Mouse (Mus musculus) liver (tissue): ENCODE measurements around the gene Ccr8.

Source experiments
- DNase-seq: peaks from one replicate; pipeline ENCODE4 v3.0.0-alpha.2; 2020; ENCODE audit warnings: mixed read lengths

Gene Ccr8

DNA sequence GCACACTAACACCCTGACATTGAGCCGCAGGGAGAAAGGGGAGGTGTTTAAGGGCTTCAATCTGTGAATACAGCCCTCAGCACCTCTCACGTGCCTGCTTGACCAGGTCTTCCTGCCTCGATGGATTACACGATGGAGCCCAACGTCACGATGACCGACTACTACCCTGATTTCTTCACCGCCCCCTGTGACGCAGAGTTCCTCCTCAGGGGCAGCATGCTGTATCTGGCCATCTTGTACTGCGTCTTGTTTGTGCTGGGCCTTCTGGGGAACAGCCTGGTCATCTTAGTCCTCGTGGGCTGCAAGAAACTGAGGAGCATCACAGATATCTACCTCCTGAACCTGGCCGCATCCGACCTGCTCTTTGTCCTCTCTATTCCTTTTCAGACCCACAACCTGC is 1.8 kb downstream of the Ccr8 start:
- DNase-seq: no peak

DNA sequence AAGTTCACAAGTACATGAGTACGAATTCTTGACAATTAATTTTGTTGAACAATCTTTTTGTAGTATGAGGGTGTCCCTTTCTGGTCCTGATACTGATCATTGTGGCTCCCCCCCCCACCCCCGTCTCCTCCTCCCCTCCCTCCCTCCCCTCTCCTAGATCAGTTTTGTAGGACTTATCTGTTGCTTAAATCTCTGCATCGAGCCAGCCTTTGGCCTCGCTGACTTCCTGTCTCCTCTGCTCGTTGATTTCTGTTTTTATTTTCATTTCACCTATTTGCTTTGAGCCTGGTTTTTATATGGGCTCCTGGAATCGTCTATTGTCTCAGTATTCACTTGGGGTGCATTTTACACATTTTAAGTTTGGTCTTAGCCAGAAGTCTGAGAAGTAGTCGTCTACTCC is 4.0 kb downstream of the Ccr8 start:
- no peak for DNase-seq

DNA sequence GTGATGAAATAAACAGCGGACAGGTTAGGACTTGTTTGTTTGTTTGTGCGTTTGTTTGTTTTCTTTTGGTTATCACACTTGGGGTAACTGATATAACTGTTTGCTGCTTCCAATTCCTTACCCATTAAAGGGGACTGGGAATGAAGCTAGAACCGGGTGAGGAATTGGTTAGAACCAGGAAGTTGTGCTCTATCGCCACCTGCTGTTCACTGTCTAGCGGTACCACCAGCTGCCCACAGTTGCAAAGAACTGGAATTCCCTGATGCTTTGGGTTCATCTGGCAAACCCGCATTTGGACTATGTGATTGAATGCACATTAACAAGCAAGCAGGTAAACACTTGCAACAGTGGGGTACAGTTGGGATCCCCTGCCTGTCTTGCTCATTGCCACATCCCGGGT is 6.8 kb downstream of the Ccr8 start:
- DNase-seq: peak; percentile 66

DNA sequence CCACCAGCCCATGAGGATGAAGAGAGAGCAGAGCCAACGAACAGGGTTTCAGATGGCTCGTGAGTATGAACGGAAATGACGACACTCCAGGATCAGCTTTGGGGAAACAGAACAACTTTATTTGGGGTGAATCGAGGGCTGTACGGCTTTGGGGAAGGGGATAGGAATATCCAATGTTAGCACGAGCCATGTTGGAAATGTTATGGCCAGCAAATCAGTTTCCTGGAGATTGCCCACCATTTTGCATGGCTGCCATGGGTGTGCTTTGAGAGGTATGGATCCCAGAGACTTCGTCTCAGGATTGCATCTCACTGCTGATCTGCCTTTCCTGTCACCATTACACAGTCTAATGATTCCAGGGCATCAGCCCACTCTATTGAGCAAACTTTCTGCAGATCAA is 7.4 kb downstream of the Ccr8 start:
- no peak for DNase-seq

DNA sequence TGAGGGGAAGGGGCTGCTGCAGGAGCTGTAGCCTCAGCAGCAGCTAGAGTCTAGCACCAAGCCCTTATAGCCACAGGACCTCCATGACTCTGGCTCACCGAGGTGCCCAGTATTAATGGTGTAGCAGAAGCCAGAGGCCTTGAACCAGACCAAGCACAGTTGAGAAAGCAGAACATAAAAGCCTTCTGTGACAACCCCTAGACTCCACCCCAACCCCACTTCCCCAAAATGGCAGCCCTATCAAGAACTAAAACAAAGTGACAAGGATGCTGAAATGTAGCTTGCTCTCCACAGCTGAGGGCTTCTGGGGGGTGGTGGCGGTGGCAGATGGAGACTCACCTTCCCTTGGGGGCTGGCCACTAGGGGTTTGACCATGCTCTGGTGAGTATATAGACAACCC is 9.3 kb downstream of the Ccr8 start:
- DNase-seq: no peak

DNA sequence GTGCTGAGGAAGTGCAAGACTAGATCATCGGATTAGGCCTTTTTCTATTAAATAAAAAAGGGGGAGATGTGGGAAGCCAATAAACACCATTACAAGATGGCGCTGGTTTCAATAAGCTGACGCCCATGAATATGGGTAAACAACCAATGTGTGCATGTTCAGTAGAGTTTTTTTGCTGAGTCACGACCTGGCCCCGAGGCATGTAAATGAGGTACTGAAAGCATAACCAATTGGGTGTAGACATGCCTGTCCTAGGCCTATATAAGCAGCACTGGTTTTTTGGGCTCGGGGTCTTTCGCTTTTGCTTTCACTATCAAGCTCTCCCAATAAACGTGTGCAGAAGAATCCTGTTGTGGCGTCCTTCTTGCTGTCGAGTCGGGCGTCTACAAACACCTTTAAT is 17.0 kb downstream of the Ccr8 start:
- DNase-seq: peak; percentile 40

DNA sequence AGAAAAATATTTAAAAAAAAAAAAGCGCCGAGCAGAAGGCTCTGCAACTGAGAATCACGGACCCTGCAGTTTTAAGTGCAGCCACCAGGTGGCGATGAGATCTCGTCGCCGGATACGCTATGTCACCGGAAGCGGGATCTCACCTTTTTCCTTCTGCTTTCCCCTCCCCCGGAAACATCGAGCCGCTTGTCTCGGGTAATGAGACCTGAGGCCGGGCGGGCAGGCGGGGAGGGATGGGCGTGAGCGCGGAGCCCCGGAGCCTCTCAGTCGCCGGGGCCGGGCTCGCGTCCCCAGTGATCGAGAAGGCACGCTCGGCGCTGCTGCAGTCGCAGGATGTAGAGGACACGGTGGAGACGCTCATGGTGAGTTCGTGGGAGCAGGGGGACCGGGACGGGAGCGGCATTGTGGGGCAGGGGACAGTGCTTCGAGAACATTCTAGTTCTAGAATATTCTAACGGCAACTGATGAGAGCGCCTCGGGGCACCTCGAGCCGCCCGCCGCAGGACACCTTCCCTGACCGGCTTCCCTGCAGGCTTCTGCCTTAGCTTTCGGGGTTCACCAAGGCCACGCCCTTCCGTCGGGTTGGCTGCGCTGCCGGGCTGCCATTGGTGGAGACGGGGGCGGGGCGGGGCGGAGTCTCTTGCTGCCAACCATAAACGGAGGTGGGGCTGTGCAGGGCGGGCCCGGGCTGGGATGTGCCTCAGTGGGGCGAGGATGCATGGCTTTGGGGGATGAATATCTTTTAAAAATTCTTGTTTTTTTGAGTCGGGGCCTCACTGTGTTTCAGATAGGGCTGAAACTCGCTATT is 18.5 kb downstream of the Ccr8 start, which contains the start of gene Slc25a38:
Gene Slc25a38, plus strand, starts transcription at position 164 of the 808 bp plus-strand sequence.
- peak; percentile 100 for DNase-seq

DNA sequence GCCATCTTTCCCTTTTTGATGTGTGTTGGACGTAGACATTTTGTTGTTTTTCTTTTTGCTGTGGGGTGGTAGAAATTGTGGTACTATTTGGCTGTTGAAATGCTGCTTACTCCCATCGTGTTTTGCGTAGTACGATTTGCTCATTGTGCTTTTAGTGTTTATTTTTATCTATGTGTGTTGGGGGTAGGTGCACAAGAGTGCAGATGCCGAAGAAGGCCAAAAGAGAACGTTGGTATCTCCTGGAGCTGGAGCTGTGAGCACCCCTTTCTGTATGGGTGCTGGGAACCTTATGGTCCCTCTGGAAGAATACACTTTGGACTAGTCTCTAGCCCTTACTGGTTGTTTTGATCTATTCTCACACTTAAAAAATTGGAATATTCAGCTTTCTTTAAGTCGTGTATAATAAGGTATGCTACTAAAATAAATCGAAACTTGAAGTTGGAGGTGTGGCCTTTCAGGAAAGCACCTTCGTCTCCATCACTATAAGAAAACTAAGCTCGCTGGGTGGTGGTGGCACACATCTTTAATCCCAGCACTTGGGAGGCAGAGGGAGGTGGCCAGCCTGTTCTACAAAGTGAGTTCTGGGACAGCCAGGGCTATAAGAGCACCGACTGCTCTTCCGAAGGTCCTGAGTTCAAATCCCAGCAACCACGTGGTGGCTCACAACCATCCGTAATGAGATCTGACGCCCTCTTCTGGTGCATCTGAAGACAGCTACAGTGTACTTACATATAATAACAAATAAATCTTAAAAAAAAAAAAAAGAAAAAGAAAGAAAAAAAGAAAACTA is 19.4 kb downstream of the Ccr8 start:
- no peak for DNase-seq

DNA sequence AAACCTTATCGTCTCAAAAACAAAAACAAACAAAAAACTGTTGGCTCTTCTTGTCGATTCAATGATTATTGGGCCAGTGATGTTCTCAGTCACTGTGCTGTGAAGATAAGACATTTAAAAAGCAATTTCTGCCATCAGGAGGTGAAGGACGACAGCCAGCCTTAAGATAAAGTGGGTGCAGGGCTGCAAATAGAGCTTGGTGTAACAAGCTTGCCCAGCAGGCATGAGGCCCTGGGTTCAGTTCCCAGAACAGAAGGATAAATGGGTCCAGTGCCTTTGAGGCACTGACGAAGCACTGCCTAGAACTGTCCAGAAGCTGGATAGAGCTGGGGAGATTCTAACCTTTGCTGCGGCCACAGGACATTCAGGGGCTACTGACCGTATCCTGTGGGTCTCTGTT is 20.6 kb downstream of the Ccr8 start:
- DNase-seq: peak; percentile 81

DNA sequence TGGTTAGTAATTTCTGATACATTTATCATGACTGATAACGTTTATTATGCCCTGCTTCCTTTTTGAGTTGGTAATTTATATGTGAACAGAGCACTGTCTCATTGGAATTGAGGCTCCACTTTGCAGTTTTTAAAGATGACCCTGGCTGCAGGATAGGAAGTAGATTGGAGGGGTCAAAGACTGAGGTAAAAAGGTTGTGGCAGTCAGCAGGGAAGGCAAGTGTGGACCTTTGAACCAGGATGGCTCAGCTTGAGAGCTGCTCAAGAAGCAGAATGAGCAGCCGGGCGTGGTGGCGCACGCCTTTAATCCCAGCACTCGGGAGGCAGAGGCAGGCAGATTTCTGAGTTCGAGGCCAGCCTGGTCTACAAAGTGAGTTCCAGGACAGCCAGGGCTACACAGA is 21.5 kb downstream of the Ccr8 start:
- no peak for DNase-seq

DNA sequence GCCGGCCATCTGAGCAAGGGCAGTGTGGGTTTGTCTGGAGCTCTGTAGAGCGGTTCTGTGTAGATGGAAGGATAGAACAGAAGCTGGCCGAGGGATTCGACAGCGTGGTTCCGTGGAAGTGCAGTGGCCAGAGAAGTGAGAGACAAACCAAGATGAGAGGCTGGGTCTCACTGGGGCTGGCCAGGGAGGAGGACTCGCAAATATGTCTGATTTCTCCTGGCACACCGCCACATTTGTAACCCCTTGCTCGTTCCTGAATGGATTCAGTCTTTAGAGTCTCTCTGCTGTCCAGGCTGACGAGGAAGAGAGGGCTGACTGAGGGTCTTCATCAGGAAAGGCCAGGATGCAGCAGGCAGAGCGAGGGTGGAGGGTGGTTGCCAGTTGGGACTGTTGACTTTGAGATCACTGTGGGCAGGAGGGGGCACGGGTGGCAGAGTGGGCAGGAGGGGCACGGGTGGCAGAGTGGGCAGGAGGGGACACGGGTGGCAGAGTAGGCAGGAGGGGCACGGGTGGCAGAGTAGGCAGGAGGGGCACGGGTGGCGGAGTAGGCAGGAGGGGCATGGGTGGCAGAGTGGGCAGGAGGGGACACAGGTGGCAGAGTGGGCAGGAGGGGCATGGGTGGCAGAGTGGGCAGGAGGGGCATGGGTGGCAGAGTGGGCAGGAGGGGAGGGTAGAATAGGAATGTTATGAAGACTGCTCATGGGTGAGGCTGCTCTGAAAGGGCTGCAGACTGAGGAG is 22.3 kb downstream of the Ccr8 start:
- no peak for DNase-seq

DNA sequence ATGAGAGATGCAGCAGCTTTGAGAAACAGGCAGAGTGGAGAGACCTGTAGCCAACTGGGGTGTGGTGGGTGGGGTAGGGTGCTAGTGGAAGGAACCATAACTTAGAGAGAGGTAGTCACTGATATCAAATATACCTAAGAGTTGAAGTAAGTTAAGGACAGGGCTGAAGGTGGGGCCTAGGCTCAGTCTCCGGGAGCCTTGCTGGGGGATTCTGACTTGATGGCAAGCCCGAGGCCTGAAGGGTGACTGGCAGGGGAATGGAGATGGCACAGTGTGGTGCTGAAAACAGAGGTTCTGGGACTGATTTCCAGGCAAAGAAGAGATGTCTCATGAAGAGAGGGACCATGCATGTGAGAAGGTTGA is 22.9 kb downstream of the Ccr8 start:
- DNase-seq: peak; percentile 83

DNA sequence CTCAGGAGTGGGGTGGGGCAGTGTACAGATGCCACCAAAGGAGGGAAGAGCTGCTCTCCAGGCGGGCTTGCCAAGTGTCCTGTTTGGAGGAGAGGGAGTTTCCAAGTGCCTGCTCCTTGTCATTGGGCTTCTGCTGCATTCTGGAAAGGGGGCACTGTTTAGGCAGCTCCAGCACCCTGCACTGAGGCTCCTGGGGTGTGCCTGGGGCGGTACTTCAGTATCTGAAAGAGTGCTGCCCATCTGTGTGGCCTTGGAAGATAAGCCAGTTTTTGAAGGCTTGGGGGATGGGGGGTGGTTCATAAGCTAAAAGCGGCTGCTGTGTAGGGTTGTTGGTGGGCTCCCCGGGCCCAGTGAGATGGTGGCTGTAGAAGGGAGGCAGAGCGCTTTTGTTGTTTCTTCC is 23.7 kb downstream of the Ccr8 start:
- peak; percentile 93 for DNase-seq

DNA sequence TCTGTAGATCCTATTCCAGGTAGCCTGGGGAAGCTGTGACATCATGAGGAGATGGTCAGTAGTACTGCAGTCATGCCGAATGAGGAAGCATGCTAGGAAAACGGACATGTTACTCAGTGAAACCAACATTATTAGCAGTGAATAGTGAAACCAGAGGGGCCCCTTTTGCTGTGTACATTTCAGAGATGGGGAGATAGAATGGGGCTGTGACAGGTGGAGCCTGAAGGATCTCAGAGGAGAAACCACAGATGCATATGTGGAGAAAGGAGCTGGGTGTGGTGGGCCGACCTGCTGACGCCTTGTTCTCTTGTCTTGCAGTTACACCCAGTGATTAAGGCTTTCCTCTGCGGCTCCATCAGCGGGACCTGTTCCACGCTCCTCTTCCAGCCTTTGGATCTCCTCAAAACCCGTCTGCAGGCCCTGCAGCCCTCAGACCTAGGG is 24.3 kb downstream of the Ccr8 start:
- peak; percentile 88 for DNase-seq

DNA sequence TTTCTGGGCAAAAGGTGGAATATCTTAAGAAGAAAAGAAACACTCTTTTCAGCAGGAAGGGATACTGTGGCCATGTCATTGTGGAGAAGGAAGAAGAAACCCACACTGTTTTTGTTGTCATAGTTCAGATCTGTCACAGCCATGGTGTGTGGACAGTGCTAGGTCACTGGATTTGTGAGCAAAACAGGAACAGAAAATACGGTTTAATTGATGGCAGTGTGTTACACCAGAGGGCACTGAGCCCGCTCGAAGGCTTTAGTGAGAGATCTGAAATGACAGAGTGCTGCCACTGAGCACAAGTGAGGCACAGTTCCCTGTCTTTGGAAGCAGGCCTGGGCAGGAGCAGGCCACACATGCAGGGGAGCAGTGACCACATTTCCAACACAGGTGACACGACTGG is 26.3 kb downstream of the Ccr8 start:
- no peak for DNase-seq

DNA sequence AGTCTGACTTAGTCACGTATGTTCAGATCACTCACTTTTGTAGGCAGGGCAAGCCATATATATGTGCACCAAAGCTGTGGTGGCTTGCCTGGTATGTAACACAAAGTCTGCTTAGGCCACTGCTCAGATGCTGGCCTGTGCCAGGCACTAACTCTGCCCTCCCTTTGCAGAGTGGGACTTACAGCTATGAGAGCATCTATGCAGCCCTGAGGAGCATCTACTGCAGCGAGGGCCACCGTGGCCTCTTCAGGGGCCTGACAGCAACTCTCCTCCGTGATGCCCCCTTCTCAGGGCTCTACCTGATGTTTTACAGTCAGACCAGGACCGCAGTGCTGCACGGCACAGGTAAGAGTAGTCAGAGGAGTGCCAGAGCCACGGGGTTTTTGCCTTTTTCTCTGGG is 28.6 kb downstream of the Ccr8 start:
- DNase-seq: no peak

DNA sequence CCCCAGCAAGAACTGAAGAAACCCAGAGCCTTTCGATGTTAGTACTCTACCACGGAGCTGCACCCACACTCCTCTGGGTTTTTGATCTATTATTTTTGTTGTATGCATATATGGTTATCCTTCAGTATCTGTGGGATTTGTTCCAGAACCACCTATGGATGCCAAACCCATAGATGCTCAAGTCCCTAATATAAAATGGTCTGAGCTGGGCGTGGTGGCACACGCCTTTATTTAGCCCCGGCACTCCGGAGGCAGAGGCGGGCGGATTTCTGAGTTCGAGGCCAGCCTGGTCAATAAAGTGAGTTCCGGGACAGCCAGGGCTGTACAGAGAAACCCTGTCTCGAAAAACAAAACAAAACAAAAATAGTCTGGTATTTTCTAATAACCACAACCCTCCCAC is 35.0 kb downstream of the Ccr8 start:
- peak; percentile 46 for DNase-seq

DNA sequence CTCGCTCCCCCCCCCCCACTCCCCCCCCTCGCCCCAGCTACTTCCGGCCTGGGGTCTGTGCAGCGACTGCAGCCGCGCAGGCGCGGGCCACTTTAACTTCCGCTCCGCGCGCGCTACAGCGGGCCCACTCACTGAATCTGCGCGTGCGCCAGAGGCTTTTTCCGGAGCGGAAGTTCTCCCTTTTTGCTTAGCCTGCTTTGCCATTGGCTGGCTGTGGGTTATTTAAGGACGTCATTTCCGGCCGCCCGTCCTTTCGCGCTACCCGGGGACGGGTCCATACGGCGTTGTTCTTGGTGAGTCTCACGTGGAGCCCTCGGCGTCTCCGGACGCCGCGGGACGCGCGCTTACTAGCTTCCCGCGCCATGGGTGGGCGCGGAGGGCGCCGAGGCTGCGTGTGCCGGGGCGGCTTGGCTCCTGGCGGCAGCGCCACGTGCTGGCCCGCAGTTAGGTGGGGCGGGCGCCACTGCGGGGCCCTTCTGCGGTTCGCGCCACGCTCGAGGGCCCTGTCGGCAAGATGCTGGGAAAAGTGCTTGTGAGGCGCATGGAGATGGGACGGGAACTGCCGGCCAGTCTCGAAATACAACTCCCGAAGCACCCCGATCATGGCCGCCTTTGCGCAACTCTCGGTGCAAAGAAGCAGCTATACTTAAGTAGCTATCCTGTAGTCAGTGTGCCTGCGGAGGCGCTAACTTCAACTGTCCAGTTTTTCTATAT is 35.8 kb downstream of the Ccr8 start, which contains the start of gene Rpsa:
Gene Rpsa, plus strand, starts transcription at position 152 of the 714 bp plus-strand sequence.
- peak; percentile 96 for DNase-seq

DNA sequence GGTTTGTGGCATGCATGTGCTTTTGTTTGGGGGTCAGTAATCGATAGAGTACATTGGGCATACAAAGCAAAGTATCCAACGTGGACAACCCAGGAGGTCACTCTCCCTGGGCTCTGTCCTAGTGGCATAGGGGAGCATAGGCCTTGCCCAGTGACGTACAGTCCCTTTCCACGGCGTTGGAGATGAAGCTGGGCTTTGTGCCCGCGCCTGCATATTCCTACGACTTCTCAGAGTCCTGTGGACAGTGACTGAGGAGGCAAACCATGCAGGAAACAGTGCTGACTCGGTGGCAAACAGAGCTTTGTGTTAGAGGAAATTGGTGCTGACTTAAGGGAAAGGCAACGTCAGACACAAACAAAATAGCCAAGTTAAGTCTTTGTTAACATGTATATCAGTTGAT is 37.4 kb downstream of the Ccr8 start:
- no peak for DNase-seq

DNA sequence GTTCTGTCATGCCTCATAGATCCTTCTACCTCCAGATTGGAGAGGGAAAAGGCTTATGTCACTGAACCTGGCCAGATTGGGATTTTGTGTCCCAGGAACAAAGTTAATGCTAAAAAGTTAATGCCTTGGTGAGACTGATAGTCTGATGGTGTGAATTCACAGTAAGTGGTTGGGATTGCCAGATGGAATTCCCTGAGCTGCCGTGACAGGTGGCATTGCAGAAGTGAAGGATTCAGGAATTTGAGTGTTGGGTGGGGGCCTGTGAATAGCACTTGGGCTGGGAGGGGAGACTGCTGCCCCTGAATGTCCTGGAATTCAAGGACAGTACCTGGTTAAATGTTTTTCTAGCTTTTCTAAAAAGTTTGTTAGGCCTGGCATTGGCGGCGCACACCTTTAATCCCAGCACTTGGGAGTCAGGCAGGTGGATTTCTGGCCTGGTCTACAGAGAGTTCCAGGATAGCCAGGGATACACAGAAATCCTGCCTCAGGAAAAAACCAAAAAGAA is 39.9 kb downstream of the Ccr8 start:
- DNase-seq: no peak

DNA sequence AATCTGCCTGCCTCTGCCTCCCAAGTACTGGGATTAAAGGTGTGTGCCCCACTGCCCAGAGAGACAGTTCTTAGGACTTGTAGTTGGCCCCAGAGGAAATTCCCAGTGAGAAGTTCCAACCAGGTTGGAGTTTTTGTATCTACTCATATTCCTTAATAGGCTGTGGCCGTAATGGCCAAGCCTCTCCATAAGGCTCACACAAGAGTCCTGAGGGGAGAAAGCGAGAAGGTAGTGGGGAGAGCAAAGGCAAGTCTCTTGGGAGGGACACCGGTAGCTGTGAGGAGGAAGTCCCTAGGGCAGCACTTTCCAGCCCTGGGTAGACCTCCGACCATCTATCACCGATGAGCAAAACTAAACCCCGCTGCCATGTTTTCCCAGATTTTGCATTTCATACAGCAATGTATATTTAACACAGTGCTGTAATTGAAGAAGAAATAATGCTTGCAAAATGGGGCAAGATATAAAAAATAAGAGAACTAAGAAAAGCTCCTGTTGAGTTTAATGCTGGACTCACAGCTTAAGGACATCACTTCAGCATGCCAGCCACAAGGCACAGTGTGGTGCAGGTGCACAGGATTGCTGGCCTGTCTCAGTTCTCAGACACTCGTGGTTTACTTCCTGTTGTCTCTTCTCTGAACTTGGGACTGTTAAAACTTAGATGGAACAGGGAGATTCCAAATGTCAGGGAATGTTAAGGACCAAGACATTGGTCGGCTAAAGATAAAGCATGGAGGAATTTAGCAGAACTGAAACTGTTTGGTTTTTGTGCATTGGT is 41.3 kb downstream of the Ccr8 start:
- DNase-seq: peak; percentile 38
